In the genomic region with DNA sequence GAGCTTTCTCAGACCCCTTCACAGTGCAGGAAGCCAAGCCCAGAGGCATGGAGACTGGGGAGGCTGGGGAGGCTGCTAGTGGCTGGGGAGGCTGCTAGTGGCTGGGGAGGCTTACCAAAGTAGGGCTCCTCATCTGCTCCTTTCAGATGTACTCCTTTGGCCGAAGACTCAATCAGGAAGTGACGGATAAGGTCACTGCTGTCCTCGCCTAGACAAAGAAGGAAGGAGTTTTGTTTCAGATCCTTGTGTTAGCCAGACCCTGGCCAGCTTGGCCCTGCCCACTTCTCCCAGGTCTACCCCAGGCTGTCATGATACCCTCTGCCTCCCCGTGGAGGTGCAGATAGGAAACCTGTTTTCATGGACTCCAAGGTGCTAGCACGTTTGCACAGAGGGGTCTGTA, we compare ENCODE assay signal across 21 mouse cellular contexts. TPM values are rescaled to one million over a fixed set of nuclear protein-coding genes. Genes with fewer than 3 reads are reported as not detected.
DNase-seq lines count a peak whose midpoint lies in the region; ATAC-seq lines count a peak whose summit lies in the region.
"Had no signal": no experiment of that assay in that cellular context is flagged by ENCODE, and none has a peak within 500 bp of the region (broad histone marks: within the 10 kb centered on the region; RNA-seq: fewer than 3 reads in every experiment).

No protein-coding gene starts in this region.

- H3K36me3 ChIP-seq in forebrain, embryonic 10.5 days (replicated peaks): no peaks in the 10 kb centered on the region
- H3K36me3 ChIP-seq in forebrain, embryonic 11.5 days (ENCODE audit: control insufficient read depth, insufficient read depth, low read length): no peaks in the 10 kb centered on the region
- H3K36me3 ChIP-seq in midbrain, embryonic 10.5 days: no peaks in the 10 kb centered on the region
- H3K36me3 ChIP-seq in midbrain, embryonic 16.5 days (ENCODE audit: control insufficient read depth, insufficient read depth, low read length): no peaks in the 10 kb centered on the region
- H3K36me3 ChIP-seq in limb, embryonic 13.5 days: no peaks in the 10 kb centered on the region
- H3K36me3 ChIP-seq: embryonic facial prominence, embryonic 15.5 days; liver, embryonic 15.5 days; midbrain, embryonic 12.5 days; neural tube, embryonic 13.5 days had no signal

- 66% methylated on average over 5 of the region's 5 CpGs for WGBS in forebrain, embryonic 10.5 days
- 72% methylated on average over 5 of the region's 5 CpGs for WGBS in forebrain, embryonic 11.5 days
- WGBS in midbrain, embryonic 10.5 days: 61% methylated on average over 5 of the region's 5 CpGs
- WGBS in midbrain, embryonic 16.5 days: 69% methylated on average over 5 of the region's 5 CpGs
- WGBS in limb, embryonic 13.5 days: 49% methylated on average over 5 of the region's 5 CpGs

- H3K27ac ChIP-seq in forebrain, embryonic 10.5 days: peak overlapping the region; percentile 62
- no peak overlapping the region for H3K27ac ChIP-seq in forebrain, embryonic 11.5 days (ENCODE audit: low read depth, low read length)
- H3K27ac ChIP-seq in midbrain, embryonic 10.5 days (replicated peaks): 0 out of 2 replicates have a peak overlapping the region, but pooled peaks have one; percentile 33
- H3K27ac ChIP-seq in midbrain, embryonic 16.5 days (ENCODE audit: low read length): no peak overlapping the region
- peak overlapping the region; percentile 87 for H3K27ac ChIP-seq in limb, embryonic 13.5 days
- H3K27ac ChIP-seq: embryonic facial prominence, embryonic 15.5 days; heart, adult 2 months; liver, embryonic 15.5 days; macrophage; midbrain, embryonic 12.5 days; neural tube, embryonic 13.5 days had no signal

- H3K27me3 ChIP-seq in forebrain, embryonic 10.5 days (ENCODE audit: poor library complexity, severe bottlenecking): no peaks in the 10 kb centered on the region
- no peaks in the 10 kb centered on the region for H3K27me3 ChIP-seq in forebrain, embryonic 11.5 days (ENCODE audit: control insufficient read depth, insufficient read depth, low read length)
- no peaks in the 10 kb centered on the region; the same call in 1 of the 2 replicates for H3K27me3 ChIP-seq in midbrain, embryonic 10.5 days (ENCODE audit: low read depth, poor library complexity, severe bottlenecking)
- H3K27me3 ChIP-seq in midbrain, embryonic 16.5 days (ENCODE audit: control insufficient read depth, insufficient read depth, low read depth, low read length): no peaks in the 10 kb centered on the region
- no peaks in the 10 kb centered on the region for H3K27me3 ChIP-seq in limb, embryonic 13.5 days
- H3K27me3 ChIP-seq: embryonic facial prominence, embryonic 15.5 days; midbrain, embryonic 12.5 days; neural tube, embryonic 13.5 days had no signal

- H3K9me3 ChIP-seq in forebrain, embryonic 10.5 days: no peaks in the 10 kb centered on the region
- H3K9me3 ChIP-seq in forebrain, embryonic 11.5 days (ENCODE audit: control insufficient read depth, low read length): no peaks in the 10 kb centered on the region
- H3K9me3 ChIP-seq in midbrain, embryonic 10.5 days (replicated peaks): no peaks in the 10 kb centered on the region
- H3K9me3 ChIP-seq in midbrain, embryonic 16.5 days (replicated peaks; ENCODE audit: control insufficient read depth, low read length, poor library complexity, severe bottlenecking): no peaks in the 10 kb centered on the region
- no peaks in the 10 kb centered on the region for H3K9me3 ChIP-seq in limb, embryonic 13.5 days
- H3K9me3 ChIP-seq: embryonic facial prominence, embryonic 15.5 days; liver, embryonic 15.5 days; midbrain, embryonic 12.5 days; neural tube, embryonic 13.5 days had no signal

- peaks cover 69% of the 10 kb centered on the region for H3K4me1 ChIP-seq in forebrain, embryonic 10.5 days
- H3K4me1 ChIP-seq in forebrain, embryonic 11.5 days (replicated peaks; ENCODE audit: control insufficient read depth, insufficient read depth, low read length): no peaks in the 10 kb centered on the region; the same call in 1 of the 2 replicates
- peaks cover 48% of the 10 kb centered on the region for H3K4me1 ChIP-seq in midbrain, embryonic 10.5 days
- H3K4me1 ChIP-seq in midbrain, embryonic 16.5 days (ENCODE audit: control insufficient read depth, insufficient read depth, low read length): 0 out of 2 replicates have a peak, but pooled peaks cover 4% of the 10 kb centered on the region
- H3K4me1 ChIP-seq in limb, embryonic 13.5 days: peaks cover 88% of the 10 kb centered on the region
- H3K4me1 ChIP-seq: liver, embryonic 15.5 days had no signal

- intact Hi-C loops in left cerebral cortex, postnatal 25 days (cut with DNase I): no loop called here

- no peak overlapping the region for H3K4me3 ChIP-seq in forebrain, embryonic 10.5 days
- H3K4me3 ChIP-seq in forebrain, embryonic 11.5 days (ENCODE audit: low read depth, low read length): no peak overlapping the region
- H3K4me3 ChIP-seq in midbrain, embryonic 10.5 days: no peak overlapping the region
- H3K4me3 ChIP-seq in midbrain, embryonic 16.5 days (ENCODE audit: low read depth, low read length): no peak overlapping the region
- no peak overlapping the region for H3K4me3 ChIP-seq in limb, embryonic 13.5 days
- H3K4me3 ChIP-seq: embryonic facial prominence, embryonic 15.5 days; heart, adult 2 months; liver, embryonic 15.5 days; midbrain, embryonic 12.5 days; neural tube, embryonic 13.5 days had no signal

- ATAC-seq in forebrain, embryonic 11.5 days (replicated peaks; ENCODE audit: low FRiP score): no peak
- ATAC-seq in midbrain, embryonic 16.5 days: no peak
- ATAC-seq in limb, embryonic 13.5 days (ENCODE audit: low FRiP score, low read depth): no peak
- ATAC-seq: forebrain, embryonic 16.5 days had no signal

- DNase-seq in forebrain, embryonic 10.5 days (ENCODE audit: extremely low spot score, low spot score): no peak
- no peak for DNase-seq in forebrain, embryonic 11.5 days (ENCODE audit: low spot score)
- no peak for DNase-seq in midbrain, embryonic 10.5 days (ENCODE audit: low spot score)
- DNase-seq in left cerebral cortex, postnatal 25 days (ENCODE audit: low spot score in 2 of 2): no peak
- no peak for DNase-seq in natural killer cell, adult 2 months (ENCODE audit: low spot score in 2 of 2)
- DNase-seq in embryo, embryonic 9.5 days (ENCODE audit: extremely low spot score): no peak
- DNase-seq: adrenal gland, postnatal 10 days; cerebellum, adult 2 months; cerebellum, postnatal 25 days; gastrocnemius, postnatal 14 days; heart, adult 2 months; kidney, adult 11 months; kidney, postnatal 4 days had no signal

- H3K9ac ChIP-seq in forebrain, embryonic 11.5 days (ENCODE audit: low read length): no peak overlapping the region
- H3K9ac ChIP-seq in midbrain, embryonic 16.5 days (ENCODE audit: low read depth, low read length): no peak overlapping the region
- no peak overlapping the region; the same call in 1 of the 2 replicates for H3K9ac ChIP-seq in limb, embryonic 13.5 days
- H3K9ac ChIP-seq: embryonic facial prominence, embryonic 15.5 days; liver, embryonic 15.5 days; midbrain, embryonic 12.5 days; neural tube, embryonic 13.5 days had no signal

- H3K4me2 ChIP-seq in forebrain, embryonic 11.5 days (ENCODE audit: low read depth, low read length, severe bottlenecking): no peak overlapping the region
- H3K4me2 ChIP-seq in midbrain, embryonic 16.5 days (ENCODE audit: low read length): no peak overlapping the region
- H3K4me2 ChIP-seq in limb, embryonic 13.5 days (replicated peaks): no peak overlapping the region
- H3K4me2 ChIP-seq: embryonic facial prominence, embryonic 15.5 days; liver, embryonic 15.5 days; midbrain, embryonic 12.5 days; neural tube, embryonic 13.5 days had no signal

RNA-seq across cellular contexts. Expression of a gene that starts 15.3 kb away (rescaled TPM):
- 0.49 and 0.81 TPM in 2 replicates for polyA plus RNA-seq in forebrain, embryonic 10.5 days (2016; fragmentation: Nextera tagmentation; extraction: Ambion mirVana)
- polyA plus RNA-seq in forebrain, embryonic 11.5 days (2014; fragmentation: Nextera tagmentation; extraction: Ambion mirVana): 0.27 and 0.65 TPM in 2 replicates
- polyA plus RNA-seq in midbrain, embryonic 10.5 days (2016; fragmentation: Nextera tagmentation; extraction: Ambion mirVana): 0.55 and 0.84 TPM in 2 replicates
- polyA plus RNA-seq in midbrain, embryonic 16.5 days (2015; fragmentation: Nextera tagmentation; extraction: Ambion mirVana): 0.04 and 0.09 TPM in 2 replicates
- polyA plus RNA-seq in limb, embryonic 13.5 days (2015; fragmentation: Nextera tagmentation; extraction: Ambion mirVana): 0.55 and 1.2 TPM in 2 replicates
- total RNA-seq in left cerebral cortex, postnatal 25 days (2021): under 1 TPM; 0.21 to 0.64 TPM
- polyA plus RNA-seq: forebrain, embryonic 16.5 days had no signal

RNA-seq across cellular contexts. Expression of a gene that starts 32.7 kb away (rescaled TPM):
- polyA plus RNA-seq in forebrain, embryonic 10.5 days (2016; fragmentation: Nextera tagmentation; extraction: Ambion mirVana): 364 and 368 TPM in 2 replicates
- polyA plus RNA-seq in forebrain, embryonic 11.5 days (2014; fragmentation: Nextera tagmentation; extraction: Ambion mirVana): 246 and 252 TPM in 2 replicates
- polyA plus RNA-seq in midbrain, embryonic 10.5 days (2016; fragmentation: Nextera tagmentation; extraction: Ambion mirVana): 290 and 322 TPM in 2 replicates
- 117 and 119 TPM in 2 replicates for polyA plus RNA-seq in midbrain, embryonic 16.5 days (2015; fragmentation: Nextera tagmentation; extraction: Ambion mirVana)
- polyA plus RNA-seq in limb, embryonic 13.5 days (2015; fragmentation: Nextera tagmentation; extraction: Ambion mirVana): 1,212 and 1,268 TPM in 2 replicates
- 10 to 100 TPM; 71.2 to 78.2 TPM for total RNA-seq in left cerebral cortex, postnatal 25 days (2021)

RNA-seq across cellular contexts. Expression of a gene that starts 49.8 kb away (rescaled TPM):
- 366 and 373 TPM in 2 replicates for polyA plus RNA-seq in forebrain, embryonic 10.5 days (2016; fragmentation: Nextera tagmentation; extraction: Ambion mirVana)
- 446 and 476 TPM in 2 replicates for polyA plus RNA-seq in forebrain, embryonic 11.5 days (2014; fragmentation: Nextera tagmentation; extraction: Ambion mirVana)
- polyA plus RNA-seq in midbrain, embryonic 10.5 days (2016; fragmentation: Nextera tagmentation; extraction: Ambion mirVana): 357 and 364 TPM in 2 replicates
- polyA plus RNA-seq in midbrain, embryonic 16.5 days (2015; fragmentation: Nextera tagmentation; extraction: Ambion mirVana): 20.4 and 29.1 TPM in 2 replicates
- 270 and 275 TPM in 2 replicates for polyA plus RNA-seq in limb, embryonic 13.5 days (2015; fragmentation: Nextera tagmentation; extraction: Ambion mirVana)
- 1 to 10 TPM in 1 of 2 experiments, under 1 TPM in 1; 0.87 to 1.3 TPM for total RNA-seq in left cerebral cortex, postnatal 25 days (2021)

Comparison
In these comparisons a context has a peak if more than half of its experiments do, and no peak if none do; other contexts are left out.
1. H3K27ac ChIP-seq: peak in forebrain, embryonic 10.5 days (single experiment), midbrain, embryonic 10.5 days (single experiment) and limb, embryonic 13.5 days (single experiment); none in forebrain, embryonic 11.5 days (single experiment) and midbrain, embryonic 16.5 days (single experiment).